Mouse (Mus musculus): ENCODE measurements around the gene Tas2r136.

Tas2r136 gene

GRCm38 (mm10) chr6:132778062-132778461 is at the start of gene Tas2r136:
Gene Tas2r136, minus strand, starts transcription at chr6:132778162.
- DNase-seq, result no peak

GRCm38 (mm10) chr6:132802518-132802917 is 24.6 kb upstream of the Tas2r136 start, which contains the start of gene Tas2r117:
Gene Tas2r117, plus strand, starts transcription at chr6:132802818.
- DNase-seq, result no peak

- no peak for DNase-seq
These were observed 17.4 kb upstream of the Tas2r136 start for GRCm38 (mm10) chr6:132795393-132795792.

- no peak for DNase-seq
These were observed 16.1 kb downstream of the Tas2r136 start, which contains the start of gene Tas2r102 for GRCm38 (mm10) chr6:132761831-132762230. Gene Tas2r102, plus strand, starts transcription at chr6:132762131.

- no peak for DNase-seq
These were observed 23.5 kb downstream of the Tas2r136 start, which contains the start of gene Tas2r124 for GRCm38 (mm10) chr6:132754430-132754829. Gene Tas2r124, plus strand, starts transcription at chr6:132754730.

- DNase-seq, result no peak
These were observed 27.8 kb downstream of the Tas2r136 start for GRCm38 (mm10) chr6:132750206-132750605.

GRCm38 (mm10) chr6:132737935-132738334 is 40.0 kb downstream of the Tas2r136 start, which contains the start of gene Tas2r115:
Gene Tas2r115, minus strand, starts transcription at chr6:132738035.
- no peak for DNase-seq
